Mouse (Mus musculus) ES-CJ7 (cell line): Measurements from ENCODE around the gene Cherp.

Experiments used
- DNase-seq: peaks from one replicate; pipeline ENCODE4 v3.0.0; 2011; ENCODE audit warnings: low read depth, low spot score

The Cherp gene

GRCm38 (mm10) chr8:72474826-72475546, at the start of gene Cherp:
Cherp (minus strand) TSS chr8:72475226.
- DNase-seq, result peak; percentile 100

GRCm38 (mm10) chr8:72521888-72522287, 46.9 kb upstream of the Cherp start:
- DNase-seq, result peak; percentile 51

- DNase-seq, result no peak
Measured at GRCm38 (mm10) chr8:72517421-72517988, 42.5 kb upstream of the Cherp start.

- DNase-seq, result no peak
Measured at GRCm38 (mm10) chr8:72513158-72513557, 38.1 kb upstream of the Cherp start.

- DNase-seq, result no peak
Measured at GRCm38 (mm10) chr8:72512648-72513047, 37.6 kb upstream of the Cherp start.

GRCm38 (mm10) chr8:72507505-72507904, 32.5 kb upstream of the Cherp start:
- DNase-seq, result no peak

DNA sequence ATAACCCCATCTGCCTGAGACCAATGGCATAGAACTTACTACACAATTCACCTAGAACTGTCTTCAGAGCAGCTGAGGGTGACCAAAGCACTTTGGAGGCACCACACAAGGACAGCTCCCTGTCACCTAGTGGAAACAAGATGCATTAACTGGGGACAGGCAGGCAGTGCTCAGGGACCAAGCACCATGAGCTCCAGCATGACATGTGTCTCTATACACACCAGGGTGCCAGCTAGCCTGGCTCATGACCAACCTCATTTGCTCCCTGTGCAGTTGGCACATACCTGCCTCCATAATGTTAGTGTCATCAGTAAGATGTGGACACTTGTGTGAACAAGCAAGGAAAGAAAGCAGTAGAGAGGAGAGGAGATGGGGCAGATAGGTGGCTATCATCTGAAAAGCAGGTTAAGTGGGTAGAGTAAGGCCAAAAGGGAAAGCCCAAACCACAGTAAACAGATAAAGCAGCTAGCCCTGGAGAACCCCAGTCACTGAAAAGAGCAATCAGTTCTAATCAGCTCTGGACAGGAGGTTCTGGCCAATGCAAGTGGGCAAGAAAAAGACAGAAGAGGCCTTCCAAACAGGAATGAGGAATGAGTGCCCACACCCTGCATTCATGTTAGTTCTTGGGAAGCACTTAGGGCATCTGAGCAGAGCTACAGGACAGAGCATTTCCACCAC, 29.8 kb upstream of the Cherp start:
- no peak for DNase-seq

GRCm38 (mm10) chr8:72504137-72504536, 29.1 kb upstream of the Cherp start:
- DNase-seq, result no peak

GRCm38 (mm10) chr8:72500521-72500931, 25.5 kb upstream of the Cherp start:
- peak; percentile 32 for DNase-seq

- no peak for DNase-seq
Measured at GRCm38 (mm10) chr8:72499521-72500284, 24.7 kb upstream of the Cherp start.

GRCm38 (mm10) chr8:72498527-72498926, 23.5 kb upstream of the Cherp start:
- DNase-seq, result no peak

GRCm38 (mm10) chr8:72497911-72498310, 22.9 kb upstream of the Cherp start:
- DNase-seq, result no peak

- DNase-seq, result no peak
Measured at GRCm38 (mm10) chr8:72496217-72496616, 21.2 kb upstream of the Cherp start.

DNA sequence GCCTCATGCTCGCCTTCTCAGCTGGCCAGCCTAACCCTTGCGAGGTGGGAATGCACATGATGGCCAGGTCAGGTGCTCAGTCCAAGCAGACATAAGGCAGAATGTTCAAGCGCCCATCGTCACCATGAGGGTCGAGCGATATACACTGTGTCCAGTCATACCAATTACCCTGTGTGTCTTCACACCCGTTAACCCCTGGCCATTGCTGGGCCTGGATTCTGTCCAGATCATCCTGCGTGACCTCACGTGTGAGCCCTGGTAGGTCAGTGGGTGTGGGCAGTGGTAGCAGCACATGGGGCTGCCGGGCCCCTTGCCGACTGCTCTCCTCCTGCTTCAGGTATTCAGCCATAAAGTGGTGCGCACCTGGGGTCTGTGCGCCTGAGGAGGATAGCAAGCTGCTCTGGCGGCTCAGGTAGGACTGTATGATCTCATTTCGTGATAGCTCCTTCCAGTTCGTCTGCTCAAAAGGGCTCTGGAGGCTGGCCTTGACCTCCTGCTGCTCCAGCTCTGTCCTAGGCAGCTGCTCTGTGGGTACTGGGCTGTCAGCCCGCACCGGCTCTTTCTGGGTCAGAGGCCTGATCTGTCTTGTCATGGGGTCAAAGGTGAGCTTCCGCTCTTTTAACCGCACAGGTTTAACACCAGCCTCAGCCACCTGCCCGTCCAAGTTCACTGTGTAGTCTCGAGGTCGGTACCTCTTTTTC, 20.5 kb upstream of the Cherp start:
- DNase-seq, result peak; percentile 47

DNA sequence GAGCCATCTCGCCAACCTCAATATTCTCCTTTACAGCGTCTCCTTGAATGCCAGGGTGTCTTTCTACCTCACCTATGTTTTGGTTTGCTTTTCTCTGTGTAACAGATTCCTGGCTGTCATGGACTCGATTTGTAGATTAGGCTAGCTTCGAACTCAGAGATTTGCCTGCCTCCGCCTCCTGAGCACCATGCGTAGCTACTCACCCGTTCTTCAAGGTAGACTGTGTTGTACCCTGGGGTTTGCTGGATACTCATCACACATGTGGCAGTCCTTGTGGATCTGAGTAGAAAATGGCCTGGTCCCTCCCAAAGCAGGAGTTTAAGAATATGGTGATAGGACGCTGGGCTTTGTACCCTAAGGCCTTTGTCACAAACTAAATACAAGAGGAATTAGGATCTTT, 18.4 kb upstream of the Cherp start:
- no peak for DNase-seq

GRCm38 (mm10) chr8:72492622-72493081, 17.6 kb upstream of the Cherp start:
- DNase-seq, result peak; percentile 99

GRCm38 (mm10) chr8:72491680-72492621, 16.9 kb upstream of the Cherp start, which contains the start of gene Slc35e1:
Slc35e1 (minus strand) TSS chr8:72492614.
- peak; percentile 55 for DNase-seq

DNA sequence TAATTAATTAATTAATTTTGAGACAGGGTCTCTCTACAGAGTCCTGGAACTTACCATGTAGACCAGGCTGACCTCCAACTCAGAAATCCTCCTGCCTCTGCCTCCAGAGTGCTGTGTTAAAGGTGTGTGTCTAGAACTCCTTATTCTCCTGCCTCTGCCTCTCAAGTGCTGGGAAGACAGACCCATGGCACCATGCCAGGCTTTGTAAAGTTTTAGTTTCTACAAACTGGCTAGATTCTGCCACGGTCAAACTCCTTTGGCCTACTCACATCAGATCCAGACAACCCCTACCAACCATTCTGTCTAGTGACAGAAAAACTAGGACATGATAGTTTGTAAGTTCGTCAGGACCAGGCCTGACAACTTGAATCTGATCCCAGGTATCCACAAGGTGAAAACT, 16.0 kb upstream of the Cherp start:
- DNase-seq, result no peak

DNA sequence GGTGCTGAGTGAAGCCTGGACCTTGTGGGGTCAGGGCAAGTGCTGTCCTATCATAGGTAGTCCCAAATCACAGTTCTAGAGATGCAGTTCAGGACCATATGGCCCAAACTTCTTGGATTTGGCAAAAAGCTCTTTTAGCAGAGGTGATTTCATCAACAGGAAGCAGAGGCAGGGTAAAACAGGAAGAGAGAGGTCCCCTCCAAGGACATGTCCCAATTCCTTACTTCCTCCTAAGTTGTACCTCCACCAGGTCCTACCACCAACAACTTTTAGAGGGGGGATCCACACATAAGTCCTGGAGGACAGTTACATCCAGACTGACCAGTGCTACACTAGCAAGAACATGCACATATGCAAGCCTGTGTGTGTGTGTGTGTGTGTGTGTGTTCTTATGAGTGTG, 12.0 kb upstream of the Cherp start:
- no peak for DNase-seq
